Mouse (Mus musculus): Measurements from ENCODE around the gene Mustn1. TPM values are rescaled to one million over a fixed set of nuclear protein-coding genes. Genes with fewer than 3 reads are reported as not detected.

The Mustn1 gene
- polyA plus RNA-seq, 1 experiment = 2.5 TPM

- Histone ChIP-seq H3K4me3 (ENCODE audit: insufficient read depth, low read length) (no peak overlapping the region), H3K27ac (ENCODE audit: insufficient read depth, low read length) (no peak overlapping the region), H3K4me1 (ENCODE audit: control insufficient read depth, insufficient read depth, low read length) (peaks cover 2% of the 10 kb centered on the region; the same call in 1 of the 2 replicates)
- no peak for TF ChIP-seq CTCF (IDR thresholded peaks at IDR 0.05; ENCODE audit: extremely low read depth, insufficient read depth, low read length)
Observed at GRCm38 (mm10) chr14:30876451-30876850, 2.5 kb upstream of the Mustn1 start.

GRCm38 (mm10) chr14:30877827-30878226 lies 1.2 kb upstream of the Mustn1 start:
- Histone ChIP-seq H3K4me3 (ENCODE audit: insufficient read depth, low read length) (no peak overlapping the region), H3K27ac (ENCODE audit: insufficient read depth, low read length) (no peak overlapping the region)
- no peak for TF ChIP-seq CTCF (IDR thresholded peaks at IDR 0.05; ENCODE audit: extremely low read depth, insufficient read depth, low read length)
- no peak for TF ChIP-seq POLR2A (IDR thresholded peaks at IDR 0.05; ENCODE audit: extremely low read depth, insufficient read depth, low read length)

GRCm38 (mm10) chr14:30879794-30880193 lies 794 bp downstream of the Mustn1 start:
- no peak overlapping the region for H3K27ac ChIP-seq (ENCODE audit: insufficient read depth, low read length)
- TF ChIP-seq CTCF (IDR thresholded peaks at IDR 0.05; ENCODE audit: extremely low read depth, insufficient read depth, low read length) (no peak), POLR2A (IDR thresholded peaks at IDR 0.05; ENCODE audit: extremely low read depth, insufficient read depth, low read length) (no peak)
- peaks cover 2% of the 10 kb centered on the region; the same call in 1 of the 2 replicates for H3K4me1 ChIP-seq (ENCODE audit: control insufficient read depth, insufficient read depth, low read length)
- no peak overlapping the region for H3K4me3 ChIP-seq (ENCODE audit: insufficient read depth, low read length)

More at GRCm38 (mm10) chr14:30877827-30878226, 1.2 kb upstream of the Mustn1 start:
- H3K4me1 ChIP-seq (ENCODE audit: control insufficient read depth, insufficient read depth, low read length) = peaks cover 2% of the 10 kb centered on the region; the same call in 1 of the 2 replicates

GRCm38 (mm10) chr14:30880251-30880650 lies 1.3 kb downstream of the Mustn1 start:
- TF ChIP-seq POLR2A (IDR thresholded peaks at IDR 0.05; ENCODE audit: extremely low read depth, insufficient read depth, low read length) (no peak), CTCF (IDR thresholded peaks at IDR 0.05; ENCODE audit: extremely low read depth, insufficient read depth, low read length) (no peak)
- no peak overlapping the region for H3K27ac ChIP-seq (ENCODE audit: insufficient read depth, low read length)
- H3K4me1 ChIP-seq (ENCODE audit: control insufficient read depth, insufficient read depth, low read length) = peaks cover 2% of the 10 kb centered on the region; the same call in 1 of the 2 replicates
- H3K4me3 ChIP-seq (ENCODE audit: insufficient read depth, low read length) = no peak overlapping the region

GRCm38 (mm10) chr14:30880811-30881717 lies 2.1 kb downstream of the Mustn1 start:
- TF ChIP-seq CTCF (IDR thresholded peaks at IDR 0.05; ENCODE audit: extremely low read depth, insufficient read depth, low read length) = peak; percentile 59
- TF ChIP-seq POLR2A (IDR thresholded peaks at IDR 0.05; ENCODE audit: extremely low read depth, insufficient read depth, low read length) = no peak
- Histone ChIP-seq H3K4me1 (ENCODE audit: control insufficient read depth, insufficient read depth, low read length) (peaks cover 2% of the 10 kb centered on the region; the same call in 1 of the 2 replicates), H3K27ac (ENCODE audit: insufficient read depth, low read length) (no peak overlapping the region), H3K4me3 (ENCODE audit: insufficient read depth, low read length) (no peak overlapping the region)

- no peak overlapping the region for H3K4me3 ChIP-seq (ENCODE audit: insufficient read depth, low read length)
- peaks cover 2% of the 10 kb centered on the region; the same call in 1 of the 2 replicates for H3K4me1 ChIP-seq (ENCODE audit: control insufficient read depth, insufficient read depth, low read length)
- TF ChIP-seq CTCF (IDR thresholded peaks at IDR 0.05; ENCODE audit: extremely low read depth, insufficient read depth, low read length) (no peak), POLR2A (IDR thresholded peaks at IDR 0.05; ENCODE audit: extremely low read depth, insufficient read depth, low read length) (no peak)
- H3K27ac ChIP-seq (ENCODE audit: insufficient read depth, low read length) = no peak overlapping the region
Observed at GRCm38 (mm10) chr14:30881718-30882108, 2.7 kb downstream of the Mustn1 start.

- Histone ChIP-seq H3K4me1 (ENCODE audit: control insufficient read depth, insufficient read depth, low read length) (peaks cover 2% of the 10 kb centered on the region; the same call in 1 of the 2 replicates), H3K27ac (ENCODE audit: insufficient read depth, low read length) (no peak overlapping the region), H3K4me3 (ENCODE audit: insufficient read depth, low read length) (no peak overlapping the region)
- TF ChIP-seq CTCF (IDR thresholded peaks at IDR 0.05; ENCODE audit: extremely low read depth, insufficient read depth, low read length) (no peak), POLR2A (IDR thresholded peaks at IDR 0.05; ENCODE audit: extremely low read depth, insufficient read depth, low read length) (no peak)
Observed at GRCm38 (mm10) chr14:30885298-30885697, 6.3 kb downstream of the Mustn1 start.

GRCm38 (mm10) chr14:30886204-30886603 lies 7.2 kb downstream of the Mustn1 start, which contains the start of gene Itih4:
Itih4 (plus strand) TSS chr14:30886476.
- Histone ChIP-seq H3K4me1 (ENCODE audit: control insufficient read depth, insufficient read depth, low read length) (peaks cover 2% of the 10 kb centered on the region; the same call in 1 of the 2 replicates), H3K4me3 (ENCODE audit: insufficient read depth, low read length) (no peak within 1 kb of the TSS), H3K27ac (ENCODE audit: insufficient read depth, low read length) (no peak within 1 kb of the TSS)
- TF ChIP-seq CTCF (IDR thresholded peaks at IDR 0.05; ENCODE audit: extremely low read depth, insufficient read depth, low read length) (no peak), POLR2A (IDR thresholded peaks at IDR 0.05; ENCODE audit: extremely low read depth, insufficient read depth, low read length) (no peak)

- TF ChIP-seq CTCF (IDR thresholded peaks at IDR 0.05; ENCODE audit: extremely low read depth, insufficient read depth, low read length) = 0 out of 2 replicates have a peak, but pooled peaks have one; percentile 0
- no peak for TF ChIP-seq POLR2A (IDR thresholded peaks at IDR 0.05; ENCODE audit: extremely low read depth, insufficient read depth, low read length)
- Histone ChIP-seq H3K4me3 (ENCODE audit: insufficient read depth, low read length) (no peak overlapping the region), H3K4me1 (ENCODE audit: control insufficient read depth, insufficient read depth, low read length) (peaks cover 2% of the 10 kb centered on the region; the same call in 1 of the 2 replicates), H3K27ac (ENCODE audit: insufficient read depth, low read length) (no peak overlapping the region)
Observed at GRCm38 (mm10) chr14:30888271-30888732, 9.3 kb downstream of the Mustn1 start.

All from cortical plate, adult 2 months (tissue).